Mouse (Mus musculus): ENCODE measurements around the gene B4galt3.
A peak's percentile ranks its signal among the peaks of the same experiment; 100 is the strongest.

B4galt3 gene

GRCm38 (mm10) chr1:171269848-171270572 is at the start of gene B4galt3:
B4galt3 (plus strand) TSS chr1:171270328.
- DNase-seq (ENCODE audit: low spot score) = peak; percentile 89

- DNase-seq (ENCODE audit: low spot score) = peak; percentile 82
Measured at GRCm38 (mm10) chr1:171220871-171221270, 49.3 kb upstream of the B4galt3 start.

GRCm38 (mm10) chr1:171221281-171222193 is 48.6 kb upstream of the B4galt3 start:
- no peak for DNase-seq (ENCODE audit: low spot score)

- peak; percentile 97 for DNase-seq (ENCODE audit: low spot score)
Measured at GRCm38 (mm10) chr1:171222238-171223155, 47.6 kb upstream of the B4galt3 start, which contains the start of gene Tomm40l. Tomm40l (minus strand) TSS chr1:171222514.

- no peak for DNase-seq (ENCODE audit: low spot score)
Measured at GRCm38 (mm10) chr1:171223168-171223567, 47.0 kb upstream of the B4galt3 start.

- no peak for DNase-seq (ENCODE audit: low spot score)
Measured at GRCm38 (mm10) chr1:171223796-171224195, 46.3 kb upstream of the B4galt3 start.

GRCm38 (mm10) chr1:171224857-171225256 is 45.3 kb upstream of the B4galt3 start, which contains the start of gene Apoa2:
Apoa2 (plus strand) TSS chr1:171225054.
- DNase-seq (ENCODE audit: low spot score) = no peak

- no peak for DNase-seq (ENCODE audit: low spot score)
Measured at GRCm38 (mm10) chr1:171226780-171227179, 43.3 kb upstream of the B4galt3 start.

- no peak for DNase-seq (ENCODE audit: low spot score)
Measured at GRCm38 (mm10) chr1:171227879-171228278, 42.2 kb upstream of the B4galt3 start.

GRCm38 (mm10) chr1:171229750-171230149 is 40.4 kb upstream of the B4galt3 start:
- DNase-seq (ENCODE audit: low spot score) = no peak

- DNase-seq (ENCODE audit: low spot score) = no peak
Measured at GRCm38 (mm10) chr1:171230215-171230614, 39.9 kb upstream of the B4galt3 start.

- DNase-seq (ENCODE audit: low spot score) = no peak
Measured at GRCm38 (mm10) chr1:171231844-171232243, 38.3 kb upstream of the B4galt3 start.

- no peak for DNase-seq (ENCODE audit: low spot score)
Measured at GRCm38 (mm10) chr1:171232348-171232747, 37.8 kb upstream of the B4galt3 start.

- no peak for DNase-seq (ENCODE audit: low spot score)
Measured at GRCm38 (mm10) chr1:171232800-171233730, 37.1 kb upstream of the B4galt3 start.

- DNase-seq (ENCODE audit: low spot score) = no peak
Measured at GRCm38 (mm10) chr1:171234126-171234525, 36.0 kb upstream of the B4galt3 start, which contains the start of gene Fcer1g. Fcer1g (minus strand) TSS chr1:171234365.

GRCm38 (mm10) chr1:171234538-171234937 is 35.6 kb upstream of the B4galt3 start:
- DNase-seq (ENCODE audit: low spot score) = no peak

- no peak for DNase-seq (ENCODE audit: low spot score)
Measured at GRCm38 (mm10) chr1:171235791-171236190, 34.3 kb upstream of the B4galt3 start.

GRCm38 (mm10) chr1:171237438-171237837 is 32.7 kb upstream of the B4galt3 start:
- no peak for DNase-seq (ENCODE audit: low spot score)

- DNase-seq (ENCODE audit: low spot score) = no peak
Measured at GRCm38 (mm10) chr1:171238463-171238862, 31.7 kb upstream of the B4galt3 start.

- DNase-seq (ENCODE audit: low spot score) = no peak
Measured at GRCm38 (mm10) chr1:171239992-171240744, 30.0 kb upstream of the B4galt3 start.
